Mouse (Mus musculus) heart, adult 10 weeks (tissue): Measurements from ENCODE around the gene Themis3. TPM values are rescaled to one million over a fixed set of nuclear protein-coding genes. Genes with fewer than 3 reads are reported as not detected.

Experiments
- polyA plus RNA-seq: library from polyadenylated mRNA; stranded (reverse); fragments of 350-450 nt; fragmentation: Illumina TruSeq; extraction: RNeasy Lipid Tissue Mini Kit (QIAGEN cat#74804); gene quantifications from one replicate; pipeline ENCODE4 v1.2.3, GENCODE M21; 2014; ENCODE audit warnings: low read depth, low replicate concordance

Gene Themis3
- polyA plus RNA-seq = not detected

GRCm38 (mm10) chr17:66594435-66594834 is at the start of gene Themis3:
Gene Themis3 (minus strand): TSS chr17:66594621.

GRCm38 (mm10) chr17:66519554-66520553 is 74.6 kb downstream of the Themis3 start, which contains the start of gene Rab12:
Gene Rab12 (minus strand): TSS chr17:66519729.

Other genes starting within 250 kb of the Themis3 start
- gene Mtcl1, start 144.9 kb downstream of the Themis3 start, polyA plus RNA-seq = 4.1 TPM
- 186 TPM for gene Rab12, start 74.9 kb downstream of the Themis3 start, polyA plus RNA-seq